Mouse (Mus musculus) forebrain, embryonic 11.5 days (tissue): ENCODE data around the gene Wdr24. TPM values are rescaled to one million over a fixed set of nuclear protein-coding genes. Genes with fewer than 3 reads are reported as not detected.

ENCODE experiments used
- microRNA-seq: library from miRNA; unstranded; fragments of <30 nt; microRNA quantifications from one replicate; pipeline ENCODE4, GENCODE M21; 2016; ENCODE audit not compliant: insufficient number of aligned reads
- polyA plus RNA-seq: library from polyadenylated mRNA; unstranded; fragments of >200 nt; fragmentation: Nextera tagmentation; extraction: Ambion mirVana; gene quantifications from 2 replicates; pipeline ENCODE4 v1.2.1, GENCODE M21; 2014

Gene Wdr24
- polyA plus RNA-seq, 1 experiment from 2014 or later: 28.4 TPM

Small RNA genes lying within 50 kb of the gene (microRNA-seq; reads per million reads assigned to microRNA genes)
- gene Mir3082 (not detected), gene Mir6966 (not detected)

Other genes starting within 250 kb of the Wdr24 start
- 18.3 and 20.7 TPM in 2 replicates for gene Lmf1, start 244.5 kb upstream of the Wdr24 start, polyA plus RNA-seq
- gene Gng13, start 106.5 kb upstream of the Wdr24 start, polyA plus RNA-seq: 0.92 and 1.8 TPM in 2 replicates
- 34.6 and 36.0 TPM in 2 replicates for gene Chtf18, start 96.2 kb upstream of the Wdr24 start, polyA plus RNA-seq
- 20.4 and 22.6 TPM in 2 replicates for gene Rpusd1, start 96.0 kb upstream of the Wdr24 start, polyA plus RNA-seq
- not detected in 2 replicates for gene Mslnl, start 87.6 kb upstream of the Wdr24 start, polyA plus RNA-seq
- not detected in 2 replicates for gene Msln, start 69.2 kb upstream of the Wdr24 start, polyA plus RNA-seq
- 24.0 and 24.5 TPM in 2 replicates for gene Narfl, start 49.9 kb upstream of the Wdr24 start, polyA plus RNA-seq
- gene Haghl, start 38.0 kb upstream of the Wdr24 start, polyA plus RNA-seq: 75.0 and 76.1 TPM in 2 replicates
- gene Ccdc78, start 37.0 kb upstream of the Wdr24 start, polyA plus RNA-seq: 0.25 and 0.47 TPM in 2 replicates
- 69.0 and 71.0 TPM in 2 replicates for gene Fam173a, start 30.7 kb upstream of the Wdr24 start, polyA plus RNA-seq
- gene AC134908.4, start 28.0 kb upstream of the Wdr24 start, polyA plus RNA-seq: not detected in 2 replicates
- 20.3 and 23.3 TPM in 2 replicates for gene Metrn, start 26.5 kb upstream of the Wdr24 start, polyA plus RNA-seq
- gene Fbxl16, start 14.5 kb upstream of the Wdr24 start, polyA plus RNA-seq: 13.6 and 14.4 TPM in 2 replicates
- gene Jmjd8, start 5.2 kb downstream of the Wdr24 start, polyA plus RNA-seq: 50.6 and 59.2 TPM in 2 replicates
- 322 and 358 TPM in 2 replicates for gene Stub1, start 9.8 kb downstream of the Wdr24 start, polyA plus RNA-seq
- gene Rhbdl1, start 13.7 kb downstream of the Wdr24 start, polyA plus RNA-seq: 2.1 and 2.7 TPM in 2 replicates
- gene Gm20683, start 18.1 kb downstream of the Wdr24 start, polyA plus RNA-seq: 1.6 and 1.9 TPM in 2 replicates
- 9.1 and 12.2 TPM in 2 replicates for gene Rhot2, start 21.2 kb downstream of the Wdr24 start, polyA plus RNA-seq
- 41.3 and 46.3 TPM in 2 replicates for gene Wdr90, start 37.9 kb downstream of the Wdr24 start, polyA plus RNA-seq
- 8.9 and 13.1 TPM in 2 replicates for gene Mcrip2, start 45.1 kb downstream of the Wdr24 start, polyA plus RNA-seq
- 63.2 and 65.2 TPM in 2 replicates for gene Mettl26, start 51.4 kb downstream of the Wdr24 start, polyA plus RNA-seq
- gene Wfikkn1, start 57.2 kb downstream of the Wdr24 start, polyA plus RNA-seq: 0.72 and 1.1 TPM in 2 replicates
- 20.1 and 21.6 TPM in 2 replicates for gene Rab40c, start 96.1 kb downstream of the Wdr24 start, polyA plus RNA-seq
- 65.2 and 67.1 TPM in 2 replicates for gene Pigq, start 121.3 kb downstream of the Wdr24 start, polyA plus RNA-seq
- 0.24 and 0.59 TPM in 2 replicates for gene Nhlrc4, start 121.3 kb downstream of the Wdr24 start, polyA plus RNA-seq
- gene A930017K11Rik, start 128.9 kb downstream of the Wdr24 start, polyA plus RNA-seq: not detected in 2 replicates
- 31.4 and 33.1 TPM in 2 replicates for gene Capn15, start 162.2 kb downstream of the Wdr24 start, polyA plus RNA-seq
- 31.3 and 35.1 TPM in 2 replicates for gene Rab11fip3, start 245.9 kb downstream of the Wdr24 start, polyA plus RNA-seq